ENCODE assay signal across 20 mouse cellular contexts in genomic region chr6:146519019-146519418, GRCm38 (mm10).
"Had no signal": no experiment of that assay in that cellular context is flagged by ENCODE, and none has a peak within 500 bp of the region (broad histone marks: within the 10 kb centered on the region; RNA-seq: fewer than 3 reads in every experiment).

No protein-coding gene starts in this region.

- H3K27ac ChIP-seq: lung, embryonic 15.5 days; macrophage; midbrain, embryonic 13.5 days; midbrain, embryonic 15.5 days; neural tube, embryonic 13.5 days; neural tube, embryonic 15.5 days had no signal

- H3K36me3 ChIP-seq: lung, embryonic 15.5 days; midbrain, embryonic 13.5 days; midbrain, embryonic 15.5 days; neural tube, embryonic 13.5 days; neural tube, embryonic 15.5 days had no signal

- H3K4me3 ChIP-seq: lung, embryonic 15.5 days; megakaryocyte, embryonic 14.5 days; midbrain, embryonic 13.5 days; midbrain, embryonic 15.5 days; neural tube, embryonic 13.5 days; neural tube, embryonic 15.5 days had no signal

- H3K9me3 ChIP-seq: lung, embryonic 15.5 days; megakaryocyte, embryonic 14.5 days; midbrain, embryonic 15.5 days; neural tube, embryonic 13.5 days; neural tube, embryonic 15.5 days had no signal

- H3K4me1 ChIP-seq: midbrain, embryonic 15.5 days had no signal

- H3K27me3 ChIP-seq: lung, embryonic 15.5 days; midbrain, embryonic 13.5 days; midbrain, embryonic 15.5 days; neural tube, embryonic 13.5 days; neural tube, embryonic 15.5 days had no signal

- H3K4me2 ChIP-seq: lung, embryonic 15.5 days; midbrain, embryonic 11.5 days; midbrain, embryonic 13.5 days; midbrain, embryonic 15.5 days; neural tube, embryonic 13.5 days; neural tube, embryonic 15.5 days had no signal

- H3K9ac ChIP-seq: lung, embryonic 15.5 days; midbrain, embryonic 13.5 days; midbrain, embryonic 15.5 days; neural tube, embryonic 13.5 days; neural tube, embryonic 15.5 days had no signal

- DNase-seq: lung, adult 2 months; lung, postnatal 14 days; lung, postnatal 36 days; retina, postnatal 1 day; right cerebral cortex, adult 18-20 months; right cerebral cortex, postnatal 25 days; right cerebral cortex, postnatal 4 days; spleen, adult 18-20 months; thymus, adult 18-20 months; thymus, postnatal 25 days; thymus, postnatal 4 days had no signal

- ATAC-seq: lung, postnatal 0 days; midbrain, embryonic 13.5 days; midbrain, embryonic 15.5 days had no signal
